Mouse (Mus musculus) ES-Bruce4 (cell line): ENCODE data around the gene Hist1h2be.
"Not testable (repeated sequence)": the region's sequence is repeated elsewhere in the genome, so short reads cannot be mapped to it uniquely, and the experiment has no call there.

ENCODE experiments used
- CTCF ChIP-seq: IDR thresholded peaks from one replicate; pipeline ENCODE4 v1.8.1; 2011; ENCODE audit warnings: low read depth, low read length
- EP300 ChIP-seq: IDR thresholded peaks from 2 replicates; pipeline ENCODE4 v1.6.1; 2011; ENCODE audit warnings: low read depth, low read length; ENCODE audit not compliant: insufficient read depth
- POLR2A ChIP-seq: IDR thresholded peaks from one replicate; pipeline ENCODE4 v1.8.1; 2011; ENCODE audit warnings: low read length; ENCODE audit not compliant: insufficient read depth

GRCm38 (mm10) chr13:23574546-23575170 lies 46.3 kb downstream of the Hist1h2be start:
- not testable (repeated sequence) for TF ChIP-seq CTCF, EP300
- TF ChIP-seq POLR2A = peak; percentile 91
